Mouse (Mus musculus) CD4-positive, CD25-positive, alpha-beta regulatory T cell, adult 2 months (primary cell): Measurements from ENCODE around the gene Plekhg3.

Source experiments
- DNase-seq: peaks from one replicate; pipeline ENCODE4 v3.0.0-alpha.2; 2012; ENCODE audit warnings: low read depth, low spot score

Gene Plekhg3

GRCm38 (mm10) chr12:76619847-76620246 lies 89.2 kb downstream of the Plekhg3 start:
- no peak for DNase-seq

DNA sequence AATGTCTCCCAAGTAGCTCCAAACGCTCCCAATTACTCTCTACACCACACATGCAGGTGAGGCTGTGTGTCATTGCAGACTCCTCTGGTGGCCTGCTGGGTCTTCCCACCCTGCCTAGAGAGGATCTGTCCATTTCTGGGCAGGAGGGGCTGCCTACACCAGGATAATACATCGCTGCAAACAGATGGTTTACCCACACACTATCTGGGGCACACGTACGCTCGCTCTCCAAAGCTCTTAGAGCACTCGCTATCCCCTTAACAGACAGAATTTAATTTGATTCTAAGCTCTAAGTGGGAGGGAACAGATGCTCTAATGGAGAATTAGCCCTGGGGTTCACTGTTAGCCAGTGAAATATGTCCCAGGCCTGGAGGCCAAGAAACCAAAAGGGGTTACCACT lies 92.7 kb downstream of the Plekhg3 start:
- no peak for DNase-seq
